Mouse (Mus musculus) ES-E14 (cell line): ENCODE data around the gene Cdc37.

Experiments
- CHD2 ChIP-seq: IDR thresholded peaks from 2 replicates; pipeline ENCODE4 v1.6.1; 2014; ENCODE audit warnings: mild to moderate bottlenecking, low read depth, low read length, inconsistent platforms
- HCFC1 ChIP-seq: IDR thresholded peaks from 2 replicates; pipeline ENCODE4 v1.6.1; 2012; ENCODE audit warnings: low read length, inconsistent platforms, borderline replicate concordance; ENCODE audit not compliant: insufficient read depth
- MAFK ChIP-seq: IDR thresholded peaks from 2 replicates; pipeline ENCODE4 v1.6.1; 2014; ENCODE audit warnings: mild to moderate bottlenecking, low read depth, low read length, inconsistent platforms; ENCODE audit not compliant: insufficient read depth
- ZC3H11A ChIP-seq: IDR thresholded peaks from 2 replicates; pipeline ENCODE4 v1.6.1; 2012; ENCODE audit warnings: low read depth, mild to moderate bottlenecking, inconsistent platforms, low read length, borderline replicate concordance
- ZNF384 ChIP-seq: IDR thresholded peaks from 2 replicates; pipeline ENCODE4 v1.6.1; 2012; ENCODE audit warnings: low read depth, low read length, inconsistent platforms

DNA sequence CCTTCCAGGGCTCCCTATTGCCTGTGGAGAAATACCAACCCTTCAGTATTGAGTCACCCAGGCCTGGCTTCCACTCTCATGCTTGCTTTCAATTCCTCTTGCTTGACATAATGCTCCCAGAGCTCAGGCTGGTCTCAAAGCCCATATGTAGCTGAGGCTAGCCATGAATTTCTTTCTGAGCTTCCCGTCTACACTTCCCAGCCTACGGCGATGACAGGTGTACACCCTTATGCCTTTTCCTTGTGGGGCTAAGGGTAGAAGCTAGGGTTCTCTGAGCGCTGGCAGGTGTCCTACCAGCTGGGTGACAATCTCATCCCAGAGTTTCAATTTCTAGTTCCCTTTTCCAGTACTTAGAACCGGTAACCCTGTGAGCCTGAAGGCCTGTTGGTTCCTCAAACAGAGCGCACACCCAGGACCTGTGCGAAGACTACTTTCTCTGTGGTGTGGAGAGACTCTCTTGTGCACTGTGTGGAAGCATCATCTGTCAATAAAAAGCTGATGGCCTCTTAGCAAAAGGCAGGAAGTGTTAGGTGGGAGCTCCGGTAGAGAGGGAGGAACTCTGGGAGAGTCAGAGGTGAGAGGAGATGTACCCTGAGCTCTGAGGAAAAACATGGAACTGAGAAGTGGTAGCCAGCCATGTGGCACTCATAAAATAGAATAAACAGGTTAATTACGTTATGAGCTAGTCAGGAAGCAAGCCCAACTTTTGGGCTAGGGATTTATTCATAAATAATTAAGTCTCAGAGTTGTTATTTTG, 24.1 kb downstream of the Cdc37 start:
- TF ChIP-seq CHD2 = no peak
- TF ChIP-seq MAFK = no peak
- TF ChIP-seq ZNF384 = no peak
- no peak for TF ChIP-seq ZC3H11A
- TF ChIP-seq HCFC1 = no peak
